Mouse (Mus musculus) CH12.LX (cell line): ENCODE measurements at regions not wholly inside any gene's neighbourhood (a gene's known extent, or its start where the extent isn't known, plus 50 kb on each side); places are given as distances from the start of the nearest gene placed in this dataset.

Experiments used
- DNase-seq: peaks from one replicate; pipeline ENCODE4 v3.0.0-alpha.2; 2013; ENCODE audit errors: extremely low read depth
- H3K27ac ChIP-seq: 2 replicates; pipeline ENCODE4 v1.5.1; 2012; ENCODE audit warnings: low read depth, mild to moderate bottlenecking, control low read depth, moderate library complexity; ENCODE audit not compliant: insufficient read depth
- H3K27me3 ChIP-seq: replicated peaks from 2 replicates; pipeline ENCODE3; 2012; ENCODE audit warnings: inconsistent platforms
- H3K36me3 ChIP-seq, 2 experiments: replicated peaks in 1 of 2; 2 replicates each; pipeline versions ENCODE3 to v1.6.1; 2012; ENCODE audit warnings: inconsistent platforms in 1 of 2, low read length in 1 of 2, mild to moderate bottlenecking in 1 of 2, mixed read lengths in 1 of 2, moderate library complexity in 1 of 2; ENCODE audit not compliant: control insufficient read depth in 1 of 2, insufficient read depth in 1 of 2
- H3K4me1 ChIP-seq, 2 experiments: 2 replicates each; pipeline ENCODE4 v1.6.1; 2012; ENCODE audit warnings: inconsistent platforms in 1 of 2, moderate library complexity in 1 of 2; ENCODE audit not compliant: insufficient read depth in 2 of 2, control insufficient read depth in 1 of 2
- H3K4me2 ChIP-seq: 2 replicates; pipeline ENCODE4 v1.6.1; 2012; ENCODE audit warnings: low read depth, mild to moderate bottlenecking, control low read depth; ENCODE audit not compliant: poor library complexity, insufficient read depth, severe bottlenecking
- H3K4me3 ChIP-seq, 3 experiments: fragments of 150-350 bp in 1 of 3; sonication (generic) in 1 of 3; replicated peaks in 1 of 3; 2 replicates each; pipeline versions ENCODE3 to v1.5.1; 2011 to 2012; ENCODE audit warnings: low read depth in 2 of 3, low read length in 2 of 3, mild to moderate bottlenecking in 2 of 3, moderate library complexity in 2 of 3, control low read depth in 1 of 3, improper control_type of control experiment in 1 of 3, inconsistent platforms in 1 of 3, mixed read lengths in 1 of 3; ENCODE audit not compliant: poor library complexity in 1 of 3
- H3K79me2 ChIP-seq: replicated peaks from 2 replicates; pipeline ENCODE4 v1.6.1; 2012; ENCODE audit warnings: mild to moderate bottlenecking, moderate library complexity; ENCODE audit not compliant: control insufficient read depth, poor library complexity, insufficient read depth, severe bottlenecking; ENCODE audit errors: extremely low read depth
- H3K9ac ChIP-seq: 2 replicates; pipeline ENCODE4 v1.6.1; 2012; ENCODE audit warnings: low read depth, mild to moderate bottlenecking, control low read depth, moderate library complexity; ENCODE audit not compliant: insufficient read depth
- H3K9me3 ChIP-seq: replicated peaks from 2 replicates; pipeline ENCODE3; 2012; ENCODE audit warnings: low read length, inconsistent platforms, mixed read lengths
- CHD1 ChIP-seq: IDR thresholded peaks from 2 replicates; pipeline ENCODE4 v1.6.1; 2012; ENCODE audit warnings: low read depth, low read length, improper control_type of control experiment, inconsistent platforms
- CTCF ChIP-seq, 2 experiments: IDR thresholded peaks in 1 of 2; conservative IDR thresholded peaks in 1 of 2; 2 replicates each; pipeline ENCODE4 v1.5.1; 2011 to 2012; ENCODE audit warnings: low read depth in 2 of 2, low read length in 2 of 2, improper control_type of control experiment in 1 of 2, inconsistent platforms in 1 of 2, mild to moderate bottlenecking in 1 of 2, moderate library complexity in 1 of 2
- ETS1 ChIP-seq: conservative IDR thresholded peaks from 2 replicates; pipeline ENCODE4 v1.6.1; 2012; ENCODE audit warnings: low read depth, mild to moderate bottlenecking, inconsistent platforms, low read length, improper control_type of control experiment, moderate library complexity
- HCFC1 ChIP-seq: IDR thresholded peaks from 2 replicates; pipeline ENCODE4 v1.6.1; 2012; ENCODE audit warnings: low read depth, mild to moderate bottlenecking, inconsistent platforms, low read length, improper control_type of control experiment
- IRF4 ChIP-seq: IDR thresholded peaks from 2 replicates; pipeline ENCODE4 v1.6.1; 2014; ENCODE audit warnings: low read depth, mild to moderate bottlenecking, inconsistent platforms, low read length, improper control_type of control experiment
- JUN ChIP-seq: IDR thresholded peaks from 2 replicates; pipeline ENCODE4 v1.6.1; 2011; ENCODE audit warnings: low read depth, mild to moderate bottlenecking, low read length, improper control_type of control experiment, moderate library complexity; ENCODE audit not compliant: insufficient read depth
- MAFK ChIP-seq: IDR thresholded peaks from 2 replicates; pipeline ENCODE4 v1.6.1; 2011; ENCODE audit warnings: low read length, improper control_type of control experiment; ENCODE audit not compliant: insufficient replicate concordance
- NELFE ChIP-seq: IDR thresholded peaks from 2 replicates; pipeline ENCODE4 v1.6.1; 2011; ENCODE audit warnings: low read depth, low read length, improper control_type of control experiment
- NRF1 ChIP-seq: IDR thresholded peaks from 2 replicates; pipeline ENCODE4 v1.6.1; 2014; ENCODE audit warnings: low read depth, mild to moderate bottlenecking, inconsistent platforms, low read length, improper control_type of control experiment, moderate library complexity
- PAX5 ChIP-seq: IDR thresholded peaks from 2 replicates; pipeline ENCODE4 v1.6.1; 2012; ENCODE audit warnings: low read length, inconsistent platforms, mixed read lengths
- POLR2A ChIP-seq: IDR thresholded peaks from 2 replicates; pipeline ENCODE4 v1.6.1; 2011; ENCODE audit warnings: low read depth, mild to moderate bottlenecking, improper control_type of control experiment, low read length
- RAD21 ChIP-seq: IDR thresholded peaks from 2 replicates; pipeline ENCODE4 v1.6.1; 2011; ENCODE audit warnings: low read depth, mild to moderate bottlenecking, low read length, improper control_type of control experiment, moderate library complexity
- RCOR1 ChIP-seq: conservative IDR thresholded peaks from 2 replicates; pipeline ENCODE4 v1.6.1; 2012; ENCODE audit warnings: low read depth, mild to moderate bottlenecking, inconsistent platforms, low read length, improper control_type of control experiment
- SIN3A ChIP-seq: IDR thresholded peaks from 2 replicates; pipeline ENCODE4 v1.6.1; 2012; ENCODE audit warnings: low read length, improper control_type of control experiment, inconsistent platforms
- TBP ChIP-seq: conservative IDR thresholded peaks from 2 replicates; pipeline ENCODE4 v1.6.1; 2011; ENCODE audit warnings: low read depth, low read length, improper control_type of control experiment
- TCF12 ChIP-seq: IDR thresholded peaks from 2 replicates; pipeline ENCODE4 v1.6.1; 2014; ENCODE audit warnings: low read depth, mild to moderate bottlenecking, inconsistent platforms, low read length, improper control_type of control experiment
- UBTF ChIP-seq: IDR thresholded peaks from 2 replicates; pipeline ENCODE4 v1.6.1; 2012; ENCODE audit warnings: low read depth, mild to moderate bottlenecking, inconsistent platforms, low read length, improper control_type of control experiment, moderate library complexity
- USF1 ChIP-seq: IDR thresholded peaks from 2 replicates; pipeline ENCODE4 v1.6.1; 2014; ENCODE audit warnings: low read depth, mild to moderate bottlenecking, inconsistent platforms, low read length, improper control_type of control experiment
- ZMIZ1 ChIP-seq: IDR thresholded peaks from 2 replicates; pipeline ENCODE4 v1.6.1; 2012; ENCODE audit warnings: low read depth, mild to moderate bottlenecking, inconsistent platforms, low read length, improper control_type of control experiment
- ZNF384 ChIP-seq: IDR thresholded peaks from 2 replicates; pipeline ENCODE4 v1.6.1; 2012; ENCODE audit warnings: low read depth, low read length, improper control_type of control experiment, inconsistent platforms
- dilution Hi-C: fragments of 300-500 bp; cut with MboI; formaldehyde crosslinking; loops from 2 replicates; pipeline ENCODE4 v1.14.3; 2020; ENCODE audit warnings: low sequenced_read_pairs; ENCODE audit not compliant: extremely low pct_unique_long_range_greater_than_20kb, extremely low pct_ligation_motif_present
- in situ Hi-C: fragments of 300-500 bp; cut with MboI; formaldehyde crosslinking; loops from 3 replicates; pipeline ENCODE4 v1.14.3; 2019; ENCODE audit warnings: low sequenced_read_pairs, low pct_ligation_motif_present, low pct_unique_long_range_greater_than_20kb, mixed read lengths

DNA sequence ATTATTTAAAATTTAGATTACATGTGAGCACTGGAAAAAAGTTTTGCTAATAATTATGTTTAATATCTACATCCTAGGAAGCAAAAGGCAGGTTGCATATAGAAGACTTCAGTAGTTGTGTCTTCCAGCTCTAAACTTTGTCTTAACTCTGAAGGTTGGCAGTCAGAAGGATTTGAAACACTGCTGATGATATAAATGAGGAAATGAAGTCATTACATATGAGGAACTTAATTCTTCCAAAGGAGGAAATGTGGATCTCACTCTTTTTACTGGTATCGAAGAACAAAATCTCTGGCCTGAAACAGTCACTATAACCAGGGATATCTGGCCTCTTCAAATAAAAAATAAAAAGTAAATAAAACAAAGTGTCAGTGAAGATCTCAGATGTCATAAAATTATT, 173.1 kb downstream of the Calcrl start:
- in situ Hi-C loops (no loop called here), dilution Hi-C loops (no loop called here)
- H3K79me2 ChIP-seq = no peaks in the 10 kb centered on the region
- H3K9me3 ChIP-seq = no peaks in the 10 kb centered on the region
- no peak overlapping the region for H3K4me3 ChIP-seq
- H3K9ac ChIP-seq = no peak overlapping the region
- H3K4me2 ChIP-seq = no peak overlapping the region
- TF ChIP-seq JUN = no peak
- TF ChIP-seq TBP = no peak
- no peak for TF ChIP-seq UBTF
- TF ChIP-seq ZNF384 = no peak
- no peak for TF ChIP-seq ETS1
- TF ChIP-seq RAD21 = no peak
- no peak for TF ChIP-seq HCFC1
- H3K36me3 ChIP-seq = no peaks in the 10 kb centered on the region
- no peak overlapping the region for H3K27ac ChIP-seq
- DNase-seq = no peak
- no peaks in the 10 kb centered on the region for H3K4me1 ChIP-seq
- no peaks in the 10 kb centered on the region for H3K27me3 ChIP-seq

DNA sequence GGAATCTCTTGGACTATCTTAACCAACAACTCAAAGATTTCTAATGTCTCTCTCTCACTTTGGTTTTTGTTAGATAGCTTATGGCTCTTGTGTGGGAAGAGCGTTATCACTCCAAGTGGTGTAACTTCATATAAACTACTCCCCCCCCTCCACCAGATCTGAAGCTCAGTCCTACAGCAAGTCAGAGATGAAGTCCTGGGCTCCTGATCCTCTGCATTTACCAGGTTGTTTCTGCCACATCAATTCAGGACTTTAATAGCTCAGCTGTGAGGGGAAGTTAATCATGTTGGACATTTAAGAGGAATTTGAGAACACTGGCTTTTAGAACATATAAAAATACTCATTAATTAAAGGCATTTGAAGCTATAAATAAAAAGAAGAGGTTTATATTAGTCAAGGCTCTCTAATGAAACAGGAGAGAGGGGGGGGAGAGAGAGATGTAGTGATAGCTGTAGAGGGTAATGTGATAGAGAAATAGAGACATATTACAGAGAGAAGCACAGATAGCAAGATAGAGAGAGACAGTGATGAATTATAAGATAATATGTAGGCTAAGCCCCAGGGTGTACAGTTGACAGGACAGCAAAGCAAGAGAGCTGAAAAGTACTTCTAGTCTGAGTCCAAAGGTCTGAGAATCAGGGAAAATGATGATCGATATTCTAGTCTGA, 166.7 kb downstream of the Calcrl start:
- Histone ChIP-seq H3K4me3 (no peak overlapping the region), H3K9me3 (no peaks in the 10 kb centered on the region), H3K4me1 (no peaks in the 10 kb centered on the region), H3K36me3 (no peaks in the 10 kb centered on the region), H3K27me3 (no peaks in the 10 kb centered on the region), H3K27ac (no peak overlapping the region), H3K4me2 (no peak overlapping the region), H3K9ac (no peak overlapping the region), H3K79me2 (no peaks in the 10 kb centered on the region)
- dilution Hi-C loops = no loop called here
- DNase-seq = no peak
- no peak for TF ChIP-seq IRF4
- TF ChIP-seq MAFK = no peak
- no peak for TF ChIP-seq TCF12
- TF ChIP-seq CTCF (conservative IDR thresholded peaks at IDR 0.05 in 1 of 2, IDR thresholded peaks at IDR 0.05 in 1 of 2; ENCODE audit: low read depth in 2 of 2, low read length in 2 of 2) = no peak
- TF ChIP-seq ZNF384 = no peak
- no peak for TF ChIP-seq POLR2A
- no peak for TF ChIP-seq USF1
- TF ChIP-seq NELFE = no peak
- no peak for TF ChIP-seq SIN3A
- TF ChIP-seq PAX5 = no peak
- no peak for TF ChIP-seq CHD1
- no peak for TF ChIP-seq NRF1
- TF ChIP-seq JUN = no peak
- no peak for TF ChIP-seq ZMIZ1
- no peak for TF ChIP-seq RCOR1
- in situ Hi-C loops = no loop called here
